Mouse (Mus musculus) natural killer cell, adult 2 months (primary cell): Measurements from ENCODE around the gene Tmem106c.

Source experiments
- DNase-seq, 2 experiments: peaks; one replicate each; pipeline ENCODE4 v3.0.0; 2022; ENCODE audit warnings: low spot score in 2 of 2

Tmem106c gene

DNA sequence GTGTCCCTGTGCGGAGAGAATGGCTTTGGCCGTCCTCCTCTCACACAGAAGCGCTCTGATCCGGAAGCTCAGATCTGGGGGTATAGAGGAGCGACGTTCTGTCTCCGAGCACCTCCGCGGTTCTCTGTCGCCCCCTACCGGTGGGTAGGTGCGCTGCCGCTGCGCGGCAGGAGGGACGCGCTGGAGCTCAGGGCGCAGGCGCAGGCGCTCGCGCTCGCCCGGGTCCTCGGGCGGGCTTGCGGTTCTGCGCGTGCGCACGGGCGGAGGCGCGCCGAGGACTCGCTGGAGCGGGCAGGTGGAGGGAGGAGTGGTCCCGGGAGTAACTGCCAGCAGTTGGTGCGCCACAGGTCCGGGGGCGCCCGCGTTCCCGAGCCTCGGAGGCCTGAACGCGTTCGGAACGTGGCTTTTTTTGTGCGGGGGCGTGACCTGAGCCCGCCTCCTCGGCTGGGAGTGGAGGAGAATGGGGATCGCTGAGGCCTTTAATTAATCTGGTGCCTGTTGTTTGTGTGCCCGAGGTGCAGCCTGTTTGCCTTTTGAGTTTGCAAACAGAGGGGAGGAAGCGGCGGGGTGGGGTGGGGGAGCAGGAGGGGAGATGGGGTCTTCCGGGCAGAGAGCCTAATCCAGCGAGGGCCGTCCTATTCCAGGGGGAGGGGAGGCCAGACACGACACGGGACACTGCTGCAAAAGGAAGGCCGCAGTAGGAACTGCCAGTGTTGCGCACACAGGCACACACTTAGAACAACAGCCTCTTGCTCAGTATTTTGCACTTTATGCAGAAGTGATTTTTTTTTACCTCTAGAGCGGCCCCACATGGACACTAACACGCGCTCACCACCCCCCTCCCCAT lies at the start of gene Tmem106c:
Gene Tmem106c (plus strand): TSS at position 212 of the 847 bp plus-strand sequence.
- DNase-seq = peak; percentile 83 to 91

DNA sequence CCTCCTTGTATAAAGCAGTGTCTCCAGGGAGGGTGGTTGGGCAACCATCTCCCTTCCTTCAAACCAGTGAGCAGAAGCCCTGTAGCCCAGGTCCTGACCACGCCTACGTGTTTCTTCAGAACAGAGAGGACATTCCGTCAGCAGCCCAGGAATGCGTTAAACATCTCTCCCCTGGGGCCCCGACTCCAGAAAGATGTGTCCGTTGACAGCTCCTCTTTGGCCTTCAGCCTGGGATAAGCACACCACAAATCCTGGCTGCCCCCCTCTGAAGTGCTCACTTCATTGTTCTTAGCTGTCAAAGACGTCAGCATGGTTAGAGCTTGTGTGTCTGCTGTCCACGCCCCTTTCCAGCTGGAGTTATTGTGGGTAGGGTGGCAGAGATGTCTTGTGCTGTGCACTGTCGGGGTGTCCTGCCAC lies 49.7 kb upstream of the Tmem106c start:
- DNase-seq = no peak

DNA sequence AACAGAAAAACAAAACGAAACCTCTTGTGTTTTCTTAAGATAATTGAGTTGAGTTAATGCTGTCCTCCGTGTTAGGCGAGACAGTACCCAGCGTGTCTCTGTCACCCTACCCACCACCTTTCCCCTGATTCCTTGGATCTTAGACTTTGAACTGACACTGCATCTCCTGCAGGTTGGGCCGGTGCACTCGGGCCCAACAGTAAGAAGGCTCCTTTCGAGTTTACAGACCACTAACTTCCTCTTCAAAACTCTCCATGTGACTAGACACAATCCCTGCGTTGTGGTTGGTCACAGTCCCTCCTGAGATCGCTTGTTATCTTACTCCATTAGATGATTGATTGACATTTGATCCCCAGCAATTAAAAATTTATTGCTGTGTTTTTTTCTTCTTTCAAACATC lies 46.0 kb upstream of the Tmem106c start:
- no peak for DNase-seq

DNA sequence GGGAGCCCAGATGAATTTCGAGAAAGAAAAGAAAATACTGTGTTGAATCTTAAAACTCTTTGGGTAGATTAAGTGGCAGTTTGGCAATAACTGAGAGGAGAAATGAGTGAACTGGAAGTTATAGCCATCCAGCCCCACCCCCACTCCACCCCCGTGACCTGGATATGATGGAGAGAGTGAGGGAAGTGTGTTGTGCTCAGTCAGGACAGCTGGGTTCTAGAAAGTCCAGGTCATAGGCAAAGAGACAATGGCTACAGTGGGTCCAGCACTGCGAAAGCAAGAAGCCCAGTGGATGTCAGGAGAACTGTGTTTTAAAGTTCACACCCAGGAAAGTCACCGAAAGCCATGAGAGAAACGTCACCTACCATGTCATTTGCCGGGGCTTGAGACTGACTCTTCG lies 44.8 kb upstream of the Tmem106c start:
- no peak for DNase-seq

DNA sequence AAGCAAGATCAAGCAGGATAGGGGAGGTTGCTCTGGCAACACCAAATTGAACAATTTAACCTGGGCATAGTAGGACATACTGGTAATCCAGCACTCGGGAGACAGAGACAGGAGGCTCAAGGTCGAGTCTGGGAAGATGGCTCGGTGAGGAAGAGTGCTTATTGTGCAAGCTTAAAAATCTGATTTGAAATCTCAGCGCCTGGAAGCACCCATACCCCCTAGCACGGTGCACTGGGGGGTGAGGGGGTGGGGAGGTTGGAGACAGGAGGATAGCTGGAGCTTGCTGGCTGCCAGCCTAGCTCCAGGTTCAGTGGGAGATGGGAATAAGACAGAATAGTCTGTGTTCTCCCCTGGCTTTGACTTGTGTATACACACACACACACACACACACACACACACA lies 43.7 kb upstream of the Tmem106c start:
- DNase-seq = no peak

DNA sequence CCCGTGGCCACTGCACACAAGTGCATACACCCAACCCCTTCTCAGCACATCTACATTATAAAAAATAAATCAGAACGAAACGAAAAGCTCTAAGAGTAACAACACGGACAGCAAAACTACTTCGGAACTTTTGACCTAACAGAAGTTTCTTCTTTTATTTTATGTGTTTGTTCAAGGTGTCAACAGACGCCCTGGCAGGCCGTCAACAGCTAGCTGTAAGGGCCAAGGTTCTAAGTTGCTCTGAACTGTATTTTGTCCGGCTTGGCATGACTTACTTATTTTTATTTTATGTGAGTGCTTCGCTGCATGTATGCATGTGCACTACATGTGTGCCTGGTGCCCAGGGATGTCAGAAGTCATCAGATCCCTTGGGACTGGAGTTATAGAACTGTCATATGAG lies 42.2 kb upstream of the Tmem106c start:
- DNase-seq = no peak

DNA sequence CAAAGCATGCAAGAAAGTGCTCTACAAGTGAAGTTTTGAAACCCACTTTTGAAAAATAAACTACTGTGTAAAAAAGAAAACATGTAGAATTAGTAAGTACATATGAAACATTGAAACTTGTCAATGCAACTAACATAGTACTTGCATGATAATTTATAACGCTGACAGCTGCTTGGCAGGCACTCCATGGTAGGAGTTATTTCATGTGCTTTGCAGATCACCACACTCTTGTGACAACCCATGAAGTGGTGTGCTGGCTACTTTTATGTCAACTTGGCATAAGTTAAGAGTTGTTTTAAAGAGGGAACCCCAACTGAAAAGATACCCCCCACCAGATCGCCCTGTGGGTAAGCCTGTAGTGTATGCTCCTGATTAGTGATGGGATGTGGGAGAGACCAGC lies 41.6 kb upstream of the Tmem106c start:
- DNase-seq = no peak

DNA sequence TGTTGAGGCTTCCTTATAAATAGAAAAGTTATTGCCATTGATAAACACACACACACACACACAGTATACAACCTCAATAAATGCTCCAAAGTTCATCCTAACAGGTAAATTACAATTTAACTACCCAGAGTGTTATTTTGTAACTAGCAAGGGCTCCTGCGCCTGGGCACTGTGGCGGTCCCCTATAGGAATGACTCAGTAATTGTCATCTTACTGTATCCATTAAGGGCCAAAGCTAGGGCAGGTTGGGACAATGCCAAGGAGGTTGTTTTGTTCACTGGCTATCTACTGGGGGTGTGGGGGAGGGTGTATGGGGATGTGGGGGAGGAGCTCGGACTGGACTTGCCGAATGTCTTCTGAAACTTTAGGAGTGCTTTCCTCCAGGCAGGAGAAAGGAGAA lies 37.0 kb upstream of the Tmem106c start:
- DNase-seq = no peak

DNA sequence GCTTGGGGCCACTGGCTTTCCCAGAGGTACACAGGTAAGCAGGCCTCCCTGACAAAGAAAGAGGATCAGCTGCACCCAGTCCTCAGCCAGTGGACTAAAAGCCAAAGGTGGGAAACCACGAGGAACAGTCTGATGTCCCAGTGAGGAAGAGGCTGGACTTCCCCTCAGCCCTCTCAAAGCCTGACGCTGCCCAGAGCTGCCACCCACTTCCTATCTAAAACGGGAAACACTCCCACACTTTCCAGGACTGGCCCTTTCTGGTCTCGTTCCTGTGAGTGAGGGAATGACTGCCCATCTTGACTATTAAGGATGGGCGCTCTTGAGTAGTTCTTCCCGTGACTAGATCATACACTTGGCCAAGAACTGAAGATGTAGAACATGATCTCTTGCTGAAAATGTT lies 36.2 kb upstream of the Tmem106c start:
- DNase-seq = no peak

DNA sequence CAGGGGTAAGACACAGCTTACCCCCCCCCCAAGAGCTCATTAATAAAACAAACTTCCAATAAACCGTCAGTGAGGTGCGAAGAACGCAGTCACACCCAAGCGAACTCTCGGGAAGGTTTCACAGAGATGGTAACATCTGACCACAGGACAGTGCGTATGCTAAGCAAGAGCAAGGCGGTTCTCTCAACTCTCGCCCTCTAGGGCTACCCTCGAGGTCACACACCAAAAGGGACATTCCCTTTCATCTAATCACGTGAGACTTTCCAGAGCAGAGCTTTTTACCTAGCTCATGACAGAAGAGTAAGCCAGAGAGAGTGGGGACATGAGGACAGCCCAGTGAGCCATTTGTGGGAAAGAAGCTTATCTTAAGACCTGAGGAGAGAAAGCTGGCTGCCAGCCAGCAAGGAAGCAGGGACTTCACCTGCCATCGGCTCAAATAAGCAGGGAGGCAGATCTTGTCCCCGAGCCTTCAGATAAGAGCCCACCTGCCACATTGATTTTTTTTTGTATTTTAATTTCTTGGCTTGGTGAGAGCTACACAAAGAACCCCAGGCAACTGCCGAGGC lies 34.7 kb upstream of the Tmem106c start:
- peak; percentile 32 to 59 for DNase-seq

DNA sequence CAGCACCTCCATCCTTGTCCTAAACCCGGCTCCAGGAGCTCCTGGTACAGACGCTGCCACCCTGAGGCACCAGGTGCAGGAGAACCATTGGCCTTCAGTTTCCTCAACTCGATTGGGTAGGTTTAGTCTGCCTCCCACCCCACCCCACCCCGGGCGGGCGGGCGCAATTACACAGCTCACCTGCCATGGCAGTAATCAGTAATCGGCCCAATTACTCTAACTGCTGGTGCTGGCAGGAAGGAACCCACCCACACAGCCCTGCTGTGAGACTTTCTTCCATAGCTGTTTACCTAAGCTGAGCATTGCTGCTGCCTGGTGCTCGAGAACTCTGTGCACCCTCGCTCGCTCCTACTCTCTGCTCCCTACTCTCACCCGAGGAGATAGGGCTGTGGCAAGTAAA lies 31.6 kb upstream of the Tmem106c start:
- no peak for DNase-seq

DNA sequence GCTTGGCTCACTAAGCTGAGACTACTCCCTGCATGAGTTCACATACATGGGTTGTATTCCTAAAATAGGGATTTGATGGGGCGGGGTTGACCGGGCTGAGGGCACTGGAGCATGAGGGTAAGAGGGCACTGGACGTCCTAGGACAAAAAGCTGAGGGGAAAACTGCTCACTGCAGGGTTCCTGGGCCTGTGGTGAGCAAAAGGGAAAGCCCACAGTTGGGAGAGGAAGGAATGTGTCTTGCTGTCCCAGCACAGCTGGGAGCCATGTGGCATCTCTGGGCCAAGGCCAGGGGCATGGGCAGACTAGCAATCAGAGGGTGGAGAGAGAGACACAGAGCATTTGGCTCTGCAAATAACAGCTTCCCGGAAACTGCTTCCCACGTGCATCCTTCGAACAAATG lies 25.4 kb upstream of the Tmem106c start:
- no peak for DNase-seq

DNA sequence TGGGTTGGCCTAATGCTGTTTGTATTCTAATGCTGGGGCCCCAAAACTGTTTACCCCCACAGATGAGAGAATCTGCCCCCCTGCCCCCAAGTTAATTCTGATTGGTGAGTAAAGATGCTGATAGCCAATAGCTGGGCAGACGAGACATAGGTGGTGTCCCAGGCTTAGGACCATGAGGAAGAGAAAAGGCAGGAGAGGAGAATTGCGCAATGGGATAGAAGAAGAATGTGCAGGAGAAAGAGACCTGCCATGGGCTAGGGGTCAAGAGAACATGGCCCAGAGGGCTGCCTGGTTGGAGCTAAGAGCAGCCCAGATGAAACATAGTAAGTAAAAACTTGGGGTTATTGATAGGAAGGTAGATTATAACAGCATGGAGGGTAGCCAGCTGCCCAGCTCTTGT lies 23.9 kb upstream of the Tmem106c start:
- no peak for DNase-seq

DNA sequence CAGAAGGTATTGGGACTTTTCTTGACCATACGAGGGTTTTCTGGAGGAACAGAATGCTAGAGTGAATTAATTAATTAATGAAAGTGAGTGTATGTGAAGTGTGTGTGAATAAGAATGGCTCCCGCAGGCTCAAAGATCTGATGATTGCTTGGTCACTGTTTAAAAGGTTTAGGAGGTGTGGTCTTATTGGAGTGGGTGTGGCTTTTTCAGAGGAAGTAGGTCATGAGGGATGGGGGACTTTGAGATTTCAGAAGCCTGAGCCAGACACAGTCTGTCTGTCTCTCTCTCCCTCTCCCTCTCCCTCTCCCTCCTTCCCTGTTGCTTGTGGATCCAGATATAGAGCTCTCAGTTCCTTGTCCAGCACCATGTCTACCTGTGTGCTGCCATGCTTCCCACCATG lies 22.7 kb upstream of the Tmem106c start:
- DNase-seq = no peak

DNA sequence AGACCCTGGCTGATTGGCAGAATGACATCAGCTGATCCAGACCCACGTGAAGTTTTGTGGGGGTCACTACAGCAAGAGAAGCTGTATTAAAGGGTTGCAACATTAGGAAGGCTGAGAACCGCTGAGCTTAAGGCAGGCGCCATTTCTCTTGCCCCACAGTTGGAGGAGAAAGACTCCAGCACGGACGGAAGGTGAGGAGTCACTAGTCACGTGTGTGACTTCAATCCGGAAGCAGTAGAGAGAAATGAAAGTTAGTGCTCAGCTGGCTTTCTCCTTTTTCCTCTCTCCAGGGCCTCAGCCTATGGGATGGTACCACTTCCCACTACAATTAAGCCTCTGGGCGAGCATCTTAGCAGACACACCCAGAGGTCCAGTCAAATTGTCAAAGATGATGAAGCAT lies 21.5 kb upstream of the Tmem106c start:
- DNase-seq = no peak

DNA sequence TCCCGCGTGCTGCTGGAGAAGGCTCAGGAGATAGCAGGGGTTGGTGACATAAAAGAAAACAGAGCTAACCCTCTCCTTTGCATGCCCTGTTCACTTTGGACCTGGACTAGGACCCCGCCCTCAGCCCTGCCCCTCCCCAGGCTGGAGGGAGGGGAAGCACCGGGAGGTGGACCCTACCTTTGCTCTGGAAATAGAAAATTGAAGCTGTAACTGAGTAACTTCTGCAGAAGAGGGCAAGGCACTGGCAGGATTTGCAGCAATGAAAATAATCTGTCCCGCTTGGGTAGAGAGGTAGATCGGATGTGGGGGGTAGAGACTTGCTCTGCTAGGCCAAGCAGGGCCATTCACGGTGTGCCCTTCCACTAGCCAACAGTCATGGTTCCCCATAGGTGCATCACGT lies 20.6 kb upstream of the Tmem106c start:
- no peak for DNase-seq

DNA sequence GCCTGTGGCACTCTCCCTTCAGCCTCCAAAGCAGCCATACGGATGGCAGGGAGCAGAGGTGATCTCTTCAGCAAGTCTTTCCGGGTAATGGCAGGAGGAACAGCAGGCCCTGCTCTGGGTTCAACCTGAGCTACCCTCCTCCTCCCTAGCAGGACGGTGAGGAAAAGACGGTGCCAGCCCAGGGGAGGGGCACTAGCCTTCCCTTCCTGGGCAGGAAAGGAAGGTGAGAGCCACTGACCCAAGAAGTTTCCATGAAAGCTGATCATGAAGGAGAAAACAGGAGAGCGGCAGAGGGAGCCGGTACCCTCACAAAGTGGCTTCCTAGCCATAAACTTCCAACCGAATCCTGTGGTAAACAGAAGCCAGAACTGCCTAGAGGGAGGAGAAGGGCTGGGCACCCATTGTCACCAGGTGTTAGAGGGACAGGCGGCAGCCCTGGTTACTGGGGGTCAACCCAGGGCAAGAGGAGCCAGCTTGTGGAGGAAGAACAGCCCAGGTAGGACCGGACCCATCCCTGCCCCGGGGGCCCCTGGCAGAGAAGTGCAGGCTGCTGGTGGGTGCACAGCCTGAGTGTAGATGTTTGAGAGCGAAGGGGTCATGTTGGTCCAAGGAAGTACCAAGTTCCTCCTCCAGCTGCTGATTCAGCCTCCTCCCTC lies 19.0 kb upstream of the Tmem106c start:
- no peak for DNase-seq

DNA sequence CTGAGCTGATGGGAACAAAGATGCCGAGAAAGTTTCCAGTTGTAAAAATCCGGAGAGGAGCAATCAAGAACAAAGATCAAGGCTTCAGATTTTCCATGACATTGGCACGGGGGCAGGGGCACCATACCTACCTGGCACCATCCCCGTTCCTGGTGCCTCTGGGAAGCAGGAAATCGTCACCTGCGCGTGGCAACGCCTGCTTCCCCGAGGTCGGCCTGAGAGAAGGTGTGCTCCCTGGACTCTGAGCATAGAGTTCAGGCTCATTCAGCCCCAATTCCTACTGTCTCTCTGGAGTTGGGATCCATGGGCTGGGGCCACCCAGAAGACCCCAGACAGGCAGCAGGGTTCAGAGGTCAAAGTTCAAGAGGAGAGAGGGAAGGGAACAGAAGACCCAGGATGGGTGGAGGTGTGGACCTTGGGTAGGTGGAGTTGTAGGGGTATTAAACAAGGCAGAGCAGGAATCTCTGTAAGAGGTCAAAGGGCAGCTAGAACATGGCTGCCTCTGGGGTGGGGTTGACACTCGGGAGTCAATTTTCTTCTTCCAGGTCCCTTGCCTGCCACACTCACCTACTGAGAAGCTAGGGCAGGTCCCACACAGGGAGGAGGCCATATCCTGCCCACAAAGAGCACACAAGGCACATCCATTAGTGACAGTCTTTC lies 18.2 kb upstream of the Tmem106c start:
- no peak for DNase-seq

DNA sequence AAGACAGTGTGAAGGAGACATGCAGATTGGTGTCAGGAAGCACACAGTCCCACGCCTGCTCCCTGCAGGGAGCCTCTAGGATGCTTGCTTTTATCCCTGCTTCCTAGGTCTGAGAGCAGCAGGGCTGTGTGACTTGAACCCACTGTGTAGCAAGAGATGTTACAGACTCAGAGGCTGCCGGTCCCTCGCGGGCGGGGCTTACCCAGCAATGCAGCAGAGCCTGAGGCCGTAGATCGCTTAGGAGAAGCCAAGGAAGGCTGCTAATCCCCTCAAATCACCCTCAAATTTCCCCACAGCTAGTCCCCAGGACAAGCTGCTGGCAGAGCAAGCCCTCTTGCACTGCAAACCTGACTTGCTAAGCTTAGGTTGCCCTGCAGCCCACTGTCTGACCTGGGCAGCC lies 15.3 kb upstream of the Tmem106c start:
- no peak for DNase-seq

DNA sequence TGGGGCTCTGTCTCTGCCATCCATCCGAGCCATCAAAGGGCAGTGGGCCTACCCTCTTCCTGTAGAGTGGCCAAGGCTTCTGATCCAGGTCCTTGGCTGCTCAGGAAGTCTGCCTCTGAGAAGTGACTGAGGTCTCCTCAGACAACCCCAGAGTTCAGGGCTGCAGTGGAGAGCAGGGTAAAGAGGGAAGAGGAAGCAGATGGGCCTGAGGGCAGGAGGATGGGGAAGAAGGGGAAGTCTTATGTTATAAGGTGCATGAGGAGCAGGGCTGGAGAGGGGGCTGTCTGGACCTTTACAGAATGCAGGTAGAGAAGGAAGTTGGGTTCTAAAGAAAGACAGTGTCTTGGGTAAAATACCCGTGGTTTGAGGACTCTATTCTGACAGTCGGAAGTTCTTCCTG lies 14.3 kb upstream of the Tmem106c start:
- no peak for DNase-seq

DNA sequence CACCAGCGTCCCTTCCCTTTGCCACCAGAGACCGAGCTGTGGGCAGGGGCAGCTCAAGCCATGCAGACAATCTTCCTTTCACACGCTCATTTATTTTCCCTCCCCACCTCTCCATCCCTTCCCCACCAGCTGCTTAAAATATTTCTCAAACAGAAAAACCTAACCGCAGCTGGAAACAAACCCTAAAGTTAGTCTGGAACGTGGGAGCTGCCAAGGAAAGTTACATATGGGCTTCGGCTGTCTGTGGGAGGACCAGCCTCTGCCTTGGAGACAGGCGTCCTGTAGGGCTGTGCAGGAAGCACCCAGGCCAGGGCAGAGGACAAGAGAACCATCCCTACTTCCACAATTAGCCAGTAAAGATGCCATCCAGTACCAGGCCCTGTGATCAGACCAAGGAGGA lies 13.8 kb upstream of the Tmem106c start:
- DNase-seq = no peak

DNA sequence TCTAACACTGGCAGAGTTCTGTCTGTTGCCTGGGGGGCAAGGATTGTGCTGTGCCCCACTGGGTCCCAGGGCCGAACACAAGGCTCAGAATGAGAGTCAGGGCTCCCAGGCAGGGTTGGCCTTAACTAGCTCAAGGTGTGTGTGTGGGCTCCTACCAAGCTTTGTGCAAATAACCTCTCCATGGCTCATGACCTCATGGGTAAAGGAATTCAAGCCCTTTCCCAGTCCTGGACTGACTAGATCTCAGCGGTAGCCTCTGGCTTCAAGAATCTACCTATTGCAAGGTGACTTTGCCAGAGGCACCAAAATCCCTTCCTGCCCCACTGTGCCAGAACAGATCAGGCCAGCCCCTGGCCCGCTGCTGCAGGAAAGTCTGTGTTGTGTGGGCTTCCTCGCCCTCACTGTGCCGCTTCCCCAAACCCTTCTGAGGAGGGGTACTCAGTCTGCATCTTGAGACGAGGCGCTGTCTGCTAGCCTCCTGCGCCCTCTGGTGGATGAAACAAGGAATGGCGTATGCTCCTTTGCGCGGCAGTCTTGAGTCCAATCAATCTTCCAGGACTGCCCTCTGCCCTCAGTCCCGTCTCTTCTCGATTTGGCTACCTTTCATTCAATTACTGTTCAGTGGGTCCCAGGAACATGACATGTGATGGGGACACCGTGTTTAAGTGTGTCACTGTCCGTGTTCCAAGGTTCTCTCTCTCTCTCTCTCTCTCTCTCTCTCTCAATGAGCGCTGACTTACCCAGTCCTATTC lies 11.7 kb upstream of the Tmem106c start:
- DNase-seq = peak; percentile 23 to 50
